Mouse (Mus musculus): Measurements from ENCODE around the gene Gm49354. TPM values are rescaled to one million over a fixed set of nuclear protein-coding genes. Genes with fewer than 3 reads are reported as not detected.

Gene Gm49354
- polyA plus RNA-seq, 1 experiment, result not detected

- 88% methylated on average over 3 of the region's 3 CpGs for WGBS
- no peak for TF ChIP-seq POLR2A (IDR thresholded peaks at IDR 0.05; ENCODE audit: low read depth, low read length)
- TF ChIP-seq CTCF (conservative IDR thresholded peaks at IDR 0.05; ENCODE audit: insufficient read depth, insufficient read length, low read depth, low read length), result no peak
- DNase-seq, result no peak
- Histone ChIP-seq H3K27ac (ENCODE audit: insufficient read depth, low read depth, low read length) (no peak overlapping the region), H3K27me3 (replicated peaks; ENCODE audit: control insufficient read depth, insufficient read depth, low read length) (no peaks in the 10 kb centered on the region), H3K36me3 (ENCODE audit: control insufficient read depth, insufficient read depth, low read length) (peaks cover 20% of the 10 kb centered on the region), H3K4me1 (ENCODE audit: control insufficient read depth, insufficient read depth, low read length) (no peaks in the 10 kb centered on the region), H3K4me3 (ENCODE audit: insufficient read depth, low read depth, low read length) (no peak overlapping the region)
Measured at GRCm38 (mm10) chr13:59811581-59811980, 29.5 kb upstream of the Gm49354 start.

- TF ChIP-seq CTCF (conservative IDR thresholded peaks at IDR 0.05; ENCODE audit: insufficient read depth, insufficient read length, low read depth, low read length) (no peak), POLR2A (IDR thresholded peaks at IDR 0.05; ENCODE audit: low read depth, low read length) (no peak)
- no peaks in the 10 kb centered on the region for H3K27me3 ChIP-seq (replicated peaks; ENCODE audit: control insufficient read depth, insufficient read depth, low read length)
- no peaks in the 10 kb centered on the region for H3K4me1 ChIP-seq (ENCODE audit: control insufficient read depth, insufficient read depth, low read length)
- H3K4me3 ChIP-seq (ENCODE audit: insufficient read depth, low read depth, low read length), result no peak overlapping the region
- 71% methylated on average over 6 of the region's 6 CpGs for WGBS
- peak; percentile 47 for DNase-seq
- H3K27ac ChIP-seq (ENCODE audit: insufficient read depth, low read depth, low read length), result no peak overlapping the region
- H3K36me3 ChIP-seq (ENCODE audit: control insufficient read depth, insufficient read depth, low read length), result peaks cover 8% of the 10 kb centered on the region
Measured at GRCm38 (mm10) chr13:59801000-59801399, 19.0 kb upstream of the Gm49354 start.

- DNase-seq, result no peak
- TF ChIP-seq CTCF (conservative IDR thresholded peaks at IDR 0.05; ENCODE audit: insufficient read depth, insufficient read length, low read depth, low read length), result no peak
- TF ChIP-seq POLR2A (IDR thresholded peaks at IDR 0.05; ENCODE audit: low read depth, low read length), result no peak
- no peaks in the 10 kb centered on the region for H3K27me3 ChIP-seq (replicated peaks; ENCODE audit: control insufficient read depth, insufficient read depth, low read length)
- H3K36me3 ChIP-seq (ENCODE audit: control insufficient read depth, insufficient read depth, low read length), result peaks cover 8% of the 10 kb centered on the region
- WGBS, result 61% methylated on average over 2 of the region's 2 CpGs
- no peaks in the 10 kb centered on the region for H3K4me1 ChIP-seq (ENCODE audit: control insufficient read depth, insufficient read depth, low read length)
- no peak overlapping the region for H3K4me3 ChIP-seq (ENCODE audit: insufficient read depth, low read depth, low read length)
- no peak overlapping the region for H3K27ac ChIP-seq (ENCODE audit: insufficient read depth, low read depth, low read length)
Measured at GRCm38 (mm10) chr13:59800077-59800476, 18.0 kb upstream of the Gm49354 start.

- Histone ChIP-seq H3K4me1 (ENCODE audit: control insufficient read depth, insufficient read depth, low read length) (no peaks in the 10 kb centered on the region), H3K4me3 (ENCODE audit: insufficient read depth, low read depth, low read length) (no peak overlapping the region), H3K27me3 (replicated peaks; ENCODE audit: control insufficient read depth, insufficient read depth, low read length) (no peaks in the 10 kb centered on the region), H3K36me3 (ENCODE audit: control insufficient read depth, insufficient read depth, low read length) (peaks cover 10% of the 10 kb centered on the region), H3K27ac (ENCODE audit: insufficient read depth, low read depth, low read length) (no peak overlapping the region)
- WGBS, result 89% methylated on average over 1 of the region's 1 CpGs
- no peak for DNase-seq
- no peak for TF ChIP-seq CTCF (conservative IDR thresholded peaks at IDR 0.05; ENCODE audit: insufficient read depth, insufficient read length, low read depth, low read length)
Measured at GRCm38 (mm10) chr13:59798306-59798705, 16.3 kb upstream of the Gm49354 start.

GRCm38 (mm10) chr13:59796466-59796848, 14.4 kb upstream of the Gm49354 start:
- Histone ChIP-seq H3K4me1 (ENCODE audit: control insufficient read depth, insufficient read depth, low read length) (no peaks in the 10 kb centered on the region), H3K27ac (ENCODE audit: insufficient read depth, low read depth, low read length) (no peak overlapping the region), H3K4me3 (ENCODE audit: insufficient read depth, low read depth, low read length) (no peak overlapping the region), H3K36me3 (ENCODE audit: control insufficient read depth, insufficient read depth, low read length) (peaks cover 8% of the 10 kb centered on the region), H3K27me3 (replicated peaks; ENCODE audit: control insufficient read depth, insufficient read depth, low read length) (no peaks in the 10 kb centered on the region)
- WGBS, result 89% methylated on average over 9 of the region's 9 CpGs
- DNase-seq, result no peak
- no peak for TF ChIP-seq POLR2A (IDR thresholded peaks at IDR 0.05; ENCODE audit: low read depth, low read length)
- TF ChIP-seq CTCF (conservative IDR thresholded peaks at IDR 0.05; ENCODE audit: insufficient read depth, insufficient read length, low read depth, low read length), result no peak

- peaks cover 8% of the 10 kb centered on the region for H3K36me3 ChIP-seq (ENCODE audit: control insufficient read depth, insufficient read depth, low read length)
- 94% methylated on average over 6 of the region's 6 CpGs for WGBS
- H3K27me3 ChIP-seq (replicated peaks; ENCODE audit: control insufficient read depth, insufficient read depth, low read length), result no peaks in the 10 kb centered on the region
- no peak overlapping the region for H3K4me3 ChIP-seq (ENCODE audit: insufficient read depth, low read depth, low read length)
- H3K27ac ChIP-seq (ENCODE audit: insufficient read depth, low read depth, low read length), result no peak overlapping the region
- DNase-seq, result no peak
- TF ChIP-seq CTCF (conservative IDR thresholded peaks at IDR 0.05; ENCODE audit: insufficient read depth, insufficient read length, low read depth, low read length) (no peak), POLR2A (IDR thresholded peaks at IDR 0.05; ENCODE audit: low read depth, low read length) (no peak)
- no peaks in the 10 kb centered on the region for H3K4me1 ChIP-seq (ENCODE audit: control insufficient read depth, insufficient read depth, low read length)
Measured at GRCm38 (mm10) chr13:59795807-59796465, 13.9 kb upstream of the Gm49354 start.

- Histone ChIP-seq H3K36me3 (ENCODE audit: control insufficient read depth, insufficient read depth, low read length) (peaks cover 8% of the 10 kb centered on the region), H3K4me3 (ENCODE audit: insufficient read depth, low read depth, low read length) (no peak overlapping the region), H3K27me3 (replicated peaks; ENCODE audit: control insufficient read depth, insufficient read depth, low read length) (no peaks in the 10 kb centered on the region), H3K27ac (ENCODE audit: insufficient read depth, low read depth, low read length) (no peak overlapping the region), H3K4me1 (ENCODE audit: control insufficient read depth, insufficient read depth, low read length) (no peaks in the 10 kb centered on the region)
- WGBS, result 97% methylated on average over 1 of the region's 1 CpGs
- DNase-seq, result no peak
- TF ChIP-seq POLR2A (IDR thresholded peaks at IDR 0.05; ENCODE audit: low read depth, low read length) (no peak), CTCF (conservative IDR thresholded peaks at IDR 0.05; ENCODE audit: insufficient read depth, insufficient read length, low read depth, low read length) (no peak)
Measured at GRCm38 (mm10) chr13:59794786-59795185, 12.7 kb upstream of the Gm49354 start.

All from kidney, adult 2 months (tissue).